Mouse (Mus musculus): ENCODE measurements at regions not wholly inside any gene's neighbourhood (a gene's known extent, or its start where the extent isn't known, plus 50 kb on each side); places are given as distances from the start of the nearest gene placed in this dataset.
"Not testable (repeated sequence)": the region's sequence is repeated elsewhere in the genome, so short reads cannot be mapped to it uniquely, and the experiment has no call there.

DNA sequence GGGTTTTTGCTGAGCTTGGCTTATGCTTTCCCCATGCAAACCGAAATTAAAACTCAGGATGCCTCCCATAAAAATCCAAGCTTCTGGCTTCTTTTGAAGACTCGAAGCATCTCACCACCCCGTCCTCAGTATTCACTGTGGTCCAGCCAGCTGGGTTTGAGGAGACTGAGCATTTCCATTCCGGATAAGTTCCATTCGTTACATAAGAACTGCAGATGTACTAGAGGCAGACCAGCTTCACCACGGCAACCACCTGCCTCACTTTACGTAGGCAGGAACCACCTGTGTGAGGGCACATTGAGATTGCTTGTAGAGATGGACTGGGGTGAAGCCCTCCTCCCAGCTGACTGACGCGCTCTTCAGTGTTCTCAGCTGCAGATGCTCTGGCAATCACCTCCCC, 199.9 kb upstream of the Fbxl7 start:
- H3K4me2 ChIP-seq (ENCODE audit: insufficient read depth, low read depth, poor library complexity, severe bottlenecking): no peak overlapping the region
- no peak overlapping the region for H3K27ac ChIP-seq (ENCODE audit: insufficient read depth, low read depth)
- no peak overlapping the region for H3K9ac ChIP-seq (ENCODE audit: insufficient read depth, low read depth)
- H3K4me3 ChIP-seq (replicated peaks in 1 of 3; ENCODE audit: low read depth in 2 of 3, low read length in 2 of 3, poor library complexity in 1 of 3): no peak overlapping the region
- dilution Hi-C loops (cut with MboI; ENCODE audit: extremely low pct_ligation_motif_present, extremely low pct_unique_long_range_greater_than_20kb, low sequenced_read_pairs) (no loop called here), in situ Hi-C loops (cut with MboI; ENCODE audit: low pct_ligation_motif_present, low pct_unique_long_range_greater_than_20kb, low sequenced_read_pairs) (no loop called here)
- H3K4me1 ChIP-seq (ENCODE audit: control insufficient read depth in 1 of 2, insufficient read depth in 2 of 2): no peaks in the 10 kb centered on the region
- H3K9me3 ChIP-seq (replicated peaks; ENCODE audit: low read length): no peaks in the 10 kb centered on the region
- no peaks in the 10 kb centered on the region for H3K79me2 ChIP-seq (replicated peaks; ENCODE audit: control insufficient read depth, extremely low read depth, insufficient read depth, poor library complexity, severe bottlenecking)
- H3K36me3 ChIP-seq (replicated peaks in 1 of 2; ENCODE audit: control insufficient read depth in 1 of 2, insufficient read depth in 1 of 2, low read length in 1 of 2): no peaks in the 10 kb centered on the region
- TF ChIP-seq JUND (conservative IDR thresholded peaks at IDR 0.05; ENCODE audit: low read depth, low read length) (no peak), ZNF384 (IDR thresholded peaks at IDR 0.05; ENCODE audit: low read depth, low read length) (no peak), MAZ (IDR thresholded peaks at IDR 0.05; ENCODE audit: low read depth, low read length) (no peak), ETS1 (conservative IDR thresholded peaks at IDR 0.05; ENCODE audit: low read depth, low read length) (no peak), TCF12 (IDR thresholded peaks at IDR 0.05; ENCODE audit: low read depth, low read length) (no peak)
- DNase-seq (ENCODE audit: extremely low read depth): no peak
- no peaks in the 10 kb centered on the region for H3K27me3 ChIP-seq (replicated peaks)

DNA sequence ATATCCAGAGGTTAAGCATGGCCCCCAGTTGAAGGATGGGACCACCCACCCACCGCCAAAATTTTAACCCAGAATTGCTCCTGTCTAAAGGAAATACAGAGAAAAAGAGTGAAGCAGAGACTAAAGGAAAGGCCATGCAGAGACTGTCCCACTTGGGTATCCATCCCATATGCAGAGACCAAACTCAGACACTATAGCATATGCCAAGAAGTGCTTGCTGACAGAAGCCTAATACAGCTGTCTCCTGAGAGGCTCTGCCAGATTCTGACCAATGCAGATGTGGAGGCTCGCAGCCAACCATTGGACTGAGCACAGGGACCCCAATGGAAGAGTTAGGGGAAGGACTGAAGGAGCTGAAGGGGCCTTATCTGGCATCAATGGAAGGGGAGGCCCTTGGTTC, 206.2 kb upstream of the Fbxl7 start:
- H3K4me3 ChIP-seq (replicated peaks in 1 of 3; ENCODE audit: low read depth in 2 of 3, low read length in 2 of 3, poor library complexity in 1 of 3); H3K27ac ChIP-seq (ENCODE audit: insufficient read depth, low read depth); H3K9me3 ChIP-seq (replicated peaks; ENCODE audit: low read length); H3K27me3 ChIP-seq (replicated peaks); DNase-seq (ENCODE audit: extremely low read depth); H3K4me2 ChIP-seq (ENCODE audit: insufficient read depth, low read depth, poor library complexity, severe bottlenecking); H3K36me3 ChIP-seq (replicated peaks in 1 of 2; ENCODE audit: control insufficient read depth in 1 of 2, insufficient read depth in 1 of 2, low read length in 1 of 2); in situ Hi-C loops (cut with MboI; ENCODE audit: low pct_ligation_motif_present, low pct_unique_long_range_greater_than_20kb, low sequenced_read_pairs); H3K79me2 ChIP-seq (replicated peaks; ENCODE audit: control insufficient read depth, extremely low read depth, insufficient read depth, poor library complexity, severe bottlenecking); H3K4me1 ChIP-seq (ENCODE audit: control insufficient read depth in 1 of 2, insufficient read depth in 2 of 2); dilution Hi-C loops (cut with MboI; ENCODE audit: extremely low pct_ligation_motif_present, extremely low pct_unique_long_range_greater_than_20kb, low sequenced_read_pairs); H3K9ac ChIP-seq (ENCODE audit: insufficient read depth, low read depth): not testable (repeated sequence)

DNA sequence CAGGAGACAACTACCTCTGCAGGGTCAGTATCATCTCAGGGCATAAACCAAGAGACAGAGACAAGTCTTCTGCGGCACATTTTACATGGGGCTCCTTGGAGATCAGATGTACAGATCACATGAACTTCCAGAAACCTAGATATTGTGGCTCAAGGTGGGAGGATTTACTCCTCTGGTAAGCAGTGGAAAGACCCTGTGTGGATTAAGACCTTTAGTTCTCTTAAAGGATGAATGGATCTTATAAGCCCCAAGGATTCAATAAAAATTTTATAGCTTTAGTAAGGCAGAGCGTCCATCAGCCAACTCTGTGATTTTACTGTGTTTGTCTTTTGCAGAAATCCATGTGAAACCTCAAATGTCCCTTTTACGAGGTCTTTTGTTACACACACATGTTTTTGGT, 213.8 kb upstream of the Fbxl7 start:
- in situ Hi-C loops (cut with MboI; ENCODE audit: low pct_ligation_motif_present, low pct_unique_long_range_greater_than_20kb, low sequenced_read_pairs) (no loop called here), dilution Hi-C loops (cut with MboI; ENCODE audit: extremely low pct_ligation_motif_present, extremely low pct_unique_long_range_greater_than_20kb, low sequenced_read_pairs) (no loop called here)
- Histone ChIP-seq H3K4me1 (ENCODE audit: control insufficient read depth in 1 of 2, insufficient read depth in 2 of 2) (no peaks in the 10 kb centered on the region), H3K79me2 (replicated peaks; ENCODE audit: control insufficient read depth, extremely low read depth, insufficient read depth, poor library complexity, severe bottlenecking) (no peaks in the 10 kb centered on the region), H3K36me3 (replicated peaks in 1 of 2; ENCODE audit: control insufficient read depth in 1 of 2, insufficient read depth in 1 of 2, low read length in 1 of 2) (no peaks in the 10 kb centered on the region), H3K9me3 (replicated peaks; ENCODE audit: low read length) (no peaks in the 10 kb centered on the region), H3K27ac (ENCODE audit: insufficient read depth, low read depth) (no peak overlapping the region), H3K27me3 (replicated peaks) (no peaks in the 10 kb centered on the region), H3K9ac (ENCODE audit: insufficient read depth, low read depth) (no peak overlapping the region), H3K4me2 (ENCODE audit: insufficient read depth, low read depth, poor library complexity, severe bottlenecking) (no peak overlapping the region), H3K4me3 (replicated peaks in 1 of 3; ENCODE audit: low read depth in 2 of 3, low read length in 2 of 3, poor library complexity in 1 of 3) (no peak overlapping the region)
- TF ChIP-seq CHD1 (IDR thresholded peaks at IDR 0.05; ENCODE audit: low read depth, low read length) (no peak), ZNF384 (IDR thresholded peaks at IDR 0.05; ENCODE audit: low read depth, low read length) (no peak), SMC3 (IDR thresholded peaks at IDR 0.05; ENCODE audit: low read depth, low read length) (no peak), TBP (conservative IDR thresholded peaks at IDR 0.05; ENCODE audit: low read depth, low read length) (no peak), MEF2A (IDR thresholded peaks at IDR 0.05; ENCODE audit: borderline replicate concordance, low read depth, low read length) (no peak), PAX5 (IDR thresholded peaks at IDR 0.05; ENCODE audit: low read length) (no peak), ELF1 (IDR thresholded peaks at IDR 0.05; ENCODE audit: low read depth, low read length) (no peak), HCFC1 (IDR thresholded peaks at IDR 0.05; ENCODE audit: low read depth, low read length) (no peak), TCF12 (IDR thresholded peaks at IDR 0.05; ENCODE audit: low read depth, low read length) (no peak), CTCF (conservative IDR thresholded peaks at IDR 0.05 in 1 of 2, IDR thresholded peaks at IDR 0.05 in 1 of 2; ENCODE audit: low read depth in 2 of 2, low read length in 2 of 2) (no peak), ZMIZ1 (IDR thresholded peaks at IDR 0.05; ENCODE audit: low read depth, low read length) (no peak), UBTF (IDR thresholded peaks at IDR 0.05; ENCODE audit: low read depth, low read length) (no peak), MYC (IDR thresholded peaks at IDR 0.05; ENCODE audit: low read depth, low read length) (no peak), MAFK (IDR thresholded peaks at IDR 0.05; ENCODE audit: insufficient replicate concordance, low read length) (no peak), EP300 (IDR thresholded peaks at IDR 0.05; ENCODE audit: low read length) (no peak), POLR2AphosphoS2 (IDR thresholded peaks at IDR 0.05; ENCODE audit: low read depth, low read length) (no peak), E2F4 (IDR thresholded peaks at IDR 0.05; ENCODE audit: insufficient replicate concordance, low read depth, low read length) (no peak), IRF4 (IDR thresholded peaks at IDR 0.05; ENCODE audit: low read depth, low read length) (no peak), RCOR1 (conservative IDR thresholded peaks at IDR 0.05; ENCODE audit: low read depth, low read length) (no peak), USF2 (conservative IDR thresholded peaks at IDR 0.05; ENCODE audit: low read depth, low read length) (no peak)
- DNase-seq (ENCODE audit: extremely low read depth): no peak

All from CH12.LX (cell line).